In the genomic region with DNA sequence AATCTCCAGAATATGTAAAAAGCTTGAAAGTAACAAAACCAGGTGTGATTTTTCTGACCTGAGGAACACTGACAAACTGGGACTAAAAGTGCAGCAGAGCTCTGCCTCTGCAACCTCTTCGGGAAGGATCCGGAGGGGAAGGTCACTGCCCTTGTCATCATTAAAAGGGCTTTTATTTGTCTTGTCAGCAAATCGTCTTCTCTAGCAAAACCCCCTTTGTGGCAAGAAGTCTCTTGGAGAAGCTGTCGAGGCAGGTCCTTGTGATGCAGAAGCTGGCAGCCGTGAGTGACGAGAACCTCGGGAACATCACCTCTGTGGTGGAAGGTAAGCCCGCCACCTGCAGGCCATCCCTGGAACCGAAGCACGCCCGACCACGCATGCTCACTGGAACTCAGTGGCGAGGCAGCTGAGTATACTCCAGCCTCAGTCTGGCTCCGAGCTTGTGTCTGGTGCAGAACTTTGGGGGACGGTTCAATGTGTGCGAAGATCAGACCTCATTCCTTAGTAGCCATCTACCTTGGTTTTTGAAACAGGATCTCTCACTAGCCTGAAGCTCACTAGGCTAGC, we compare ENCODE assay signal across 8 mouse cellular contexts. TPM values are rescaled to one million over a fixed set of nuclear protein-coding genes. Genes with fewer than 3 reads are reported as not detected.
DNase-seq lines count a peak whose midpoint lies in the region; ATAC-seq lines count a peak whose summit lies in the region.

No protein-coding gene starts in this region.

- peak overlapping the region; percentile 47 for H3K4me2 ChIP-seq in hindbrain, embryonic 16.5 days (ENCODE audit: low read length)

- peak; percentile 91 for ATAC-seq in hindbrain, embryonic 16.5 days

- no peak overlapping the region for H3K27ac ChIP-seq in hindbrain, embryonic 16.5 days (ENCODE audit: low read depth, low read length)

- no peaks in the 10 kb centered on the region for H3K9me3 ChIP-seq in hindbrain, embryonic 16.5 days (ENCODE audit: control insufficient read depth, low read length)

- H3K4me3 ChIP-seq in hindbrain, embryonic 16.5 days (ENCODE audit: low read length), result peak overlapping the region; percentile 8; the same call in 1 of the 2 replicates

- peaks cover 2% of the 10 kb centered on the region; the same call in 1 of the 2 replicates for H3K4me1 ChIP-seq in hindbrain, embryonic 16.5 days (ENCODE audit: control insufficient read depth, insufficient read depth, low read depth, low read length)

- no peaks in the 10 kb centered on the region for H3K27me3 ChIP-seq in hindbrain, embryonic 16.5 days (replicated peaks; ENCODE audit: control insufficient read depth, insufficient read depth, low read length)

- WGBS in hindbrain, embryonic 16.5 days, result 7% methylated on average over 16 of the region's 16 CpGs

- peaks cover 11% of the 10 kb centered on the region; the same call in 1 of the 2 replicates for H3K36me3 ChIP-seq in hindbrain, embryonic 16.5 days (ENCODE audit: control insufficient read depth, insufficient read depth, low read length)

- H3K9ac ChIP-seq in hindbrain, embryonic 16.5 days (ENCODE audit: low read depth, low read length), result 0 out of 2 replicates have a peak overlapping the region, but pooled peaks have one; percentile 11

- peak; percentile 67 for DNase-seq in WW6 (ENCODE audit: low read depth, low spot score)
- DNase-seq in cerebellum, postnatal 36 days, result peak; percentile 86 to 90
- peak; percentile 84 for DNase-seq in gastrocnemius, adult 18-20 months (ENCODE audit: low spot score)
- DNase-seq in left cerebral cortex, adult 18-20 months (ENCODE audit: low spot score in 2 of 2), result peak; percentile 94 to 96
- peak; percentile 86 to 91 for DNase-seq in lung, postnatal 4 days
- DNase-seq in right cerebral cortex, postnatal 14 days, result peak; percentile 91
- DNase-seq in urinary bladder, postnatal 25 days (ENCODE audit: low spot score), result peak; percentile 89

RNA-seq across cellular contexts. Expression of gene Armh2, which starts 27.5 kb away (rescaled TPM):
- total RNA-seq in gastrocnemius, adult 18-20 months (2021), result not detected
- not detected in 2 replicates for polyA plus RNA-seq in hindbrain, embryonic 16.5 days (2015; fragmentation: Nextera tagmentation; extraction: Ambion mirVana)
- total RNA-seq in left cerebral cortex, adult 18-20 months (2021), result not detected

RNA-seq across cellular contexts. Expression of gene Gmnn, which starts 48.2 kb away (rescaled TPM):
- 1 to 10 TPM; 4.1 to 4.2 TPM for total RNA-seq in gastrocnemius, adult 18-20 months (2021)
- polyA plus RNA-seq in hindbrain, embryonic 16.5 days (2015; fragmentation: Nextera tagmentation; extraction: Ambion mirVana), result 19.8 and 20.1 TPM in 2 replicates
- 1 to 10 TPM; 2.7 to 4.2 TPM for total RNA-seq in left cerebral cortex, adult 18-20 months (2021)
